Mouse (Mus musculus): ENCODE data around the gene Higd1c. TPM values are rescaled to one million over a fixed set of nuclear protein-coding genes. Genes with fewer than 3 reads are reported as not detected.

The Higd1c gene
- polyA plus RNA-seq (2012; fragmentation: generic; extraction: Trizol): not detected

DNA sequence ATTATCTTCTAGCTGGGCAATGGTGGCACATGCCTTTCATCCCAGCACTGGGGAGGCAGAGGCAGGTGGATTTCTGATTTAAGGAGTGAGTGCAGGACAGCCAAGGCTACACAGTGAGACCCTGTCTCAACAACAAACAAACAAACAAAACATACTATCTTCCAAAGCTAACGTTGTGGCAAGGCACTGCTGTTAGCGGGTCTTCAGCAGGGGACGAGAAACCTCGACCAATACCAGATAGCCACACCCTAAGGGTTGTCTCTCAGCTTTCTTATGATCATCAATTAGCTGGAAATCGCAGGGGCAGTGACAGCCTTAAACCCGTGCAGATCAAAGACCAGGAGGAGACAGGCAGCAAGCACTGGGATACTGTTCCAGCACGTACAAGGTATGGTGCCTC is at the start of gene Higd1c:
TSS of gene Higd1c (plus strand) at position 301 of the 400 bp plus-strand sequence.

DNA sequence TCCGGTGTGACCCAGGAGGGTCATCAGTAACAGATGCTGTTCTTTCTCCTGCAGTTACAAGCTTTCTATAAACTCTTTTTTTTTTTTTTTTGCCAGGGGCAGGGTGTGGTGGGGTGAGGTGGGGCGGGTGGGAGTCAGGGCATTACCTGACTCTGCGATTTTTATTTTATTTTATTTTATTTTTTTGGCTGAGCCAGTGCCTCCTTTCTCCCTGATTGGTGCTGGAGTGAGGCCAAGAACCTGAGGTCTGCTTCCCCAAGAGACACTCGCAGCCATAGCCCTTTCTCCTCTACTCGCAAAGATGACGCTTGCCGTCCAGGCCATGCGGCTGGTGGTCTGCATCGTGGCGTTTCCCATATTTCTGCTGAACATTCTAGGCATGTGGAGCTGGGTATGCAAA is 29.7 kb upstream of the Higd1c start, which contains the start of gene Mettl7a3:
TSS of gene Mettl7a3 (plus strand) at position 301 of the 400 bp plus-strand sequence.

DNA sequence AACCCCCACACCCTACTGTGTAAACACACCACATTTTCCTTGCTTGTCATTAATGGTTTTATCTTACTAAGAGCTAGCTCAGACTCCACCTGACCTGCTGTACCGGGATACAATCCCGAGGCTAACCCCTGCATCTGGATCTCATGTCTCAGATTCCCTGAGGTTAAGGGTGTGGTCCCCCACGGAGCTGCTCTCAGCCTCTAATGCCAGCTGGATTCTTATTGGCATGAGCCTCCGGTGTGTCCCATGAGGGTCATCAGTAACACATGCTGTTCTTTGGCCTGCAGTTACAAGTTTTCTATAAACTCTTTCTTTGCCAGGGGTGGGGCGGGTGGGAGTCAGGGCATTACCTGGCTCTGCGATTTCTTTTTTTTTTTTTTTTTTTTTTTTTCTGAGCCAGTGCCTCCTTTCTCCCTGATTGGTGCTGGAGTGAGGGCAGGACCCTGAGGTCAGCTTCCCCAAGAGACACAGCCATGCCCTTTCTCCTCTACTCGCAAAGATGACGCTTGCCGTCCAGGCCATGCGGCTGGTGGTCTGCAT is 11.6 kb upstream of the Higd1c start, which contains the start of the genes Methig1 and Mettl7a2:
TSS of gene Methig1 (plus strand) at position 439 of the 540 bp plus-strand sequence.
TSS of gene Mettl7a2 (plus strand) at position 490 of the 540 bp plus-strand sequence.

DNA sequence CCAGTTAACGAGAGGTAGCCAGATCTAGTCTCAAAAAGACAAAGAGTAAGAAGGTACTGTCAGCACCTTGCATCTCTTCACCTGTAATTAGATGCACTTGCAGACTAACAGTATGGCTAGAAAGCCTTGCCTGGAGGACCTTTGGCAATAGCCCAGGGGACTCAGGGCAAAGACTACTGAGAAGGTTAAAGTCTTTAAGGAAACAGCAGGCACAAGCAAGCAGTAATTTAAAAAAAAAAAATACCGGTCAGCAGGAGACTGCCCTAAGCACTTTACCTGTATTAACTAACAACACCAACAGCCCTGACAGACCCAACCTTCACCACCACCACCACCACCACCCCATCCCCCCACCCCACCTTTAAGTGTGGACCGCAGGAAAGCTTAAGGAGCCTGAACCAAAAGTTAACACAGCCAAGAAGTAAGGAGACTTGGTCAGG is 57.4 kb downstream of the Higd1c start, which contains the start of gene Gm5475:
TSS of gene Gm5475 (plus strand) at position 390 of the 440 bp plus-strand sequence.

DNA sequence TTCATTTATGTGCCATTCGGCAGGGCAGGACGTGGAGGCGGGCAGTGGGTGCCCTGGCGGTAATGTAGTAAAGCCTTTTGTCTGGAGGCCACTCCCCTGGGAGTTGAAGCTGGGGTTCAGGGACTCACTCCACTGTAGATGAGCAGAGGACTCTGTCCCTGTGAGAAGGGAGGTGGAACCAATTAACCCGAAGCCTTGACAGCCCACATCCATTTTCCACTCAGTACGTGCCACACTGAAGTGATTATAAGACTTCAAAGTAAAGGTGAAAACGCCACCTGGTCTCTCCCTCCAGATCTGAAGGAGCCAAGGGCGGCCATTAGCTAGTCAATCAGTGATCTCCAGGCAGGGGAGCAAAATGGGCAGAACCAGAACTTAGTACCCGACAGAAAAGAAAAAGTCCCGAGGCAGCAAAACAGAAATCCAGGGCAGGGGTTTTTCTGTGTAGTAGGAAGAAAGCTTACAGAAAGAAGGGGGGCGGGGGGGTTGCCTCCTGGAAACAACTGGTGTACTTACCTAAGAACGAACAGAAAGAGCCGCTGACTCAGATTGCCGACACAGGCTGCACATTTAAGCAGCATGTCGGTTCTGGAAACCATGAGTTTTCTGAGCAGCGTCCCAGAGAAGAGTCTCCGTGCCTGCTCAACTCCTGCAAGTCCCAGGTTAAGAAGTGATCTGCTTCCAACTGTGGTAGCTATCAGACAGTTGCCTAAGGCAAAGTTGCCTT is 60.2 kb downstream of the Higd1c start, which contains the start of gene Slc11a2:
TSS of gene Slc11a2 (minus strand) at position 677 of the 727 bp plus-strand sequence.

Other genes starting within 250 kb of the Higd1c start
- 10 to 100 TPM in 1 of 2 experiments, 1 to 10 TPM in 1; 2.3 to 15.4 TPM for gene Atf1, start 136.7 kb upstream of the Higd1c start, polyA plus RNA-seq (2012; fragmentation: generic; extraction: Trizol)
- gene Tmprss12, start 83.7 kb upstream of the Higd1c start, polyA plus RNA-seq (2012; fragmentation: generic; extraction: Trizol): not detected
- 10 to 100 TPM in 1 of 2 experiments, 1 to 10 TPM in 1; 2.0 to 49.4 TPM for gene Mettl7a1, start 60.4 kb upstream of the Higd1c start, polyA plus RNA-seq (2012; fragmentation: generic; extraction: Trizol)
- under 1 TPM in 1 of 2 experiments, not detected in 1; 0.11 TPM for gene Mettl7a3, start 29.6 kb upstream of the Higd1c start, polyA plus RNA-seq (2012; fragmentation: generic; extraction: Trizol)
- gene Methig1, start 11.4 kb upstream of the Higd1c start, polyA plus RNA-seq (2012; fragmentation: generic; extraction: Trizol): under 1 TPM in 1 of 2 experiments, not detected in 1; 0.07 TPM
- under 1 TPM in 1 of 2 experiments, not detected in 1; 0.27 TPM for gene Mettl7a2, start 11.3 kb upstream of the Higd1c start, polyA plus RNA-seq (2012; fragmentation: generic; extraction: Trizol)
- gene Gm5475, start 57.6 kb downstream of the Higd1c start, polyA plus RNA-seq (2012; fragmentation: generic; extraction: Trizol): under 1 TPM; 0.02 to 0.08 TPM
- 10 to 100 TPM; 13.3 to 21.8 TPM for gene Slc11a2, start 60.5 kb downstream of the Higd1c start, polyA plus RNA-seq (2012; fragmentation: generic; extraction: Trizol)
- gene Letmd1, start 104.5 kb downstream of the Higd1c start, polyA plus RNA-seq (2012; fragmentation: generic; extraction: Trizol): 10 to 100 TPM; 12.0 to 25.4 TPM
- gene Csrnp2, start 130.9 kb downstream of the Higd1c start, polyA plus RNA-seq (2012; fragmentation: generic; extraction: Trizol): 1 to 10 TPM; 1.1 to 6.7 TPM
- gene Tfcp2, start 187.5 kb downstream of the Higd1c start, polyA plus RNA-seq (2012; fragmentation: generic; extraction: Trizol): 10 to 100 TPM in 1 of 2 experiments, 1 to 10 TPM in 1; 1.8 to 17.6 TPM
- 10 to 100 TPM in 1 of 2 experiments, 1 to 10 TPM in 1; 3.1 to 27.1 TPM for gene Pou6f1, start 235.4 kb downstream of the Higd1c start, polyA plus RNA-seq (2012; fragmentation: generic; extraction: Trizol)

All from C3H10T1/2 (cell line).